Mouse (Mus musculus) testis, adult 2 months (tissue): ENCODE results near the gene Tbc1d19. TPM values are rescaled to one million over a fixed set of nuclear protein-coding genes. Genes with fewer than 3 reads are reported as not detected.

Experiments used
- H3K27ac ChIP-seq: fragments of 200-500 bp; 2 replicates; pipeline ENCODE4 v1.5.1; 2012; ENCODE audit warnings: low read depth, low read length; ENCODE audit not compliant: control insufficient read depth, insufficient read depth
- H3K27me3 ChIP-seq: fragments of 200-500 bp; 2 replicates; pipeline ENCODE4 v1.6.1; 2012; ENCODE audit warnings: mild to moderate bottlenecking, low read length, moderate library complexity; ENCODE audit not compliant: control insufficient read depth, insufficient read depth
- H3K36me3 ChIP-seq: fragments of 200-500 bp; 2 replicates; pipeline ENCODE4 v1.6.1; 2012; ENCODE audit warnings: mild to moderate bottlenecking, low read length; ENCODE audit not compliant: control insufficient read depth, insufficient read depth
- H3K4me1 ChIP-seq: fragments of 200-500 bp; 2 replicates; pipeline ENCODE4 v1.6.1; 2012; ENCODE audit warnings: low read length; ENCODE audit not compliant: control insufficient read depth, insufficient read depth
- H3K4me3 ChIP-seq: fragments of 200-500 bp; 2 replicates; pipeline ENCODE4 v1.5.1; 2012; ENCODE audit warnings: low read depth, mild to moderate bottlenecking, low read length, moderate library complexity, mixed read lengths; ENCODE audit not compliant: control insufficient read depth
- CTCF ChIP-seq: fragments of 200-500 bp; IDR thresholded peaks from 2 replicates; pipeline ENCODE4 v1.5.1; 2012; ENCODE audit warnings: low read depth, mild to moderate bottlenecking, inconsistent platforms, low read length, moderate library complexity; ENCODE audit not compliant: control insufficient read depth, insufficient read depth, insufficient replicate concordance
- POLR2A ChIP-seq: fragments of 200-500 bp; IDR thresholded peaks from 2 replicates; pipeline ENCODE4 v1.6.1; 2012; ENCODE audit warnings: low read depth, mild to moderate bottlenecking, inconsistent platforms, low read length, moderate library complexity; ENCODE audit not compliant: control insufficient read depth
- polyA plus RNA-seq: library from polyadenylated mRNA; depleted of rRNA; stranded (reverse); fragments of >200 nt; gene quantifications from 2 replicates; pipeline ENCODE4 v1.2.3, GENCODE M21; 2012; rRNA removed

The Tbc1d19 gene
- polyA plus RNA-seq, 1 experiment = 21.7 TPM

DNA sequence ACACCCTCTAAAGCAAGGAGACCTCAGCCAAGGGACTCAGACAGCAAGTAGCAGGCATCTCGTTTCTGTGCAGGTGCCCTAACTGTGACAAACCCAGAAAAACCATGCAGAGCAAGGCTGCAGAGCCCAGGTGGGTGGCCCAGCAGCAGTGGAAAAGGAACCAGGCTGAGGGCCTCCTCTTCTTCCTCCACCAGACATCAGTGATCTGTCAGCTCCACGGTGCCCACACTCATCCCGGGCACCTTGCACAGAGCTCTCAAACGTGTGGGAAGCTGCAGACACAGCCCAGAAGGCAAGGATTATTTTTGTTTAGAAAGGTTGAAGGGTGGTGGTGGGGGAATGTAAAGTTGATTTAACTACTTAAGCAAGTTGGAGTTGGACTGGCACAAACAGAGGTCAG, 132.9 kb downstream of the Tbc1d19 start:
- Histone ChIP-seq H3K4me3 (no peak overlapping the region), H3K27me3 (no peaks in the 10 kb centered on the region), H3K4me1 (no peaks in the 10 kb centered on the region), H3K36me3 (no peaks in the 10 kb centered on the region), H3K27ac (no peak overlapping the region)
- no peak for TF ChIP-seq CTCF
- no peak for TF ChIP-seq POLR2A

DNA sequence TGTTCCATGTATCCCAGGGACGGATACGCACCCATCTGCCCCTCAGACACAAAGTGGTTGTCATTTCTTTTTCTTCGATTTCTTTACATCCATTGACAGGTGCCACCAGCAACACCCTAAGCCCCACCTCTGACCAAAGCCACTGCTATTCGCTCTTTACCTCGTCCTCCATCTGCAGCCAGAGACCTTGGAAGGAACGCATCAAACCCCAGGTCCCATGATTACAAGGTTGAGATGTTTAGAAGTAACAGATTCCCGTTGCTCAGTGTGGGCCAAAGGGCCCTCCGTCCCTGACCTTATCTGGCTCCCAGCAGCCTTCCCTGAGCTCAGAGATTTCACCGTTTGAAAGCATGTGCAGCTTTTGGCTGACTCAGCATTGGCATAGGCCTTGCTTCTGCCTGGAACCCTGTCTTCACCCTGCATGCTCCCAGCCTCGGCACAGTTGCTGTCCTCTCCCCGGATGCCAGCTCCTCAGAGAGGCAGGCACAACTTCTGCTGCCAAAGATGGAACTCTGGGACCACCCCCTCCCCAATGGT, 134.0 kb downstream of the Tbc1d19 start:
- Histone ChIP-seq H3K27me3 (no peaks in the 10 kb centered on the region), H3K4me1 (peaks cover 1% of the 10 kb centered on the region), H3K4me3 (no peak overlapping the region), H3K36me3 (no peaks in the 10 kb centered on the region), H3K27ac (no peak overlapping the region)
- no peak for TF ChIP-seq POLR2A
- no peak for TF ChIP-seq CTCF

DNA sequence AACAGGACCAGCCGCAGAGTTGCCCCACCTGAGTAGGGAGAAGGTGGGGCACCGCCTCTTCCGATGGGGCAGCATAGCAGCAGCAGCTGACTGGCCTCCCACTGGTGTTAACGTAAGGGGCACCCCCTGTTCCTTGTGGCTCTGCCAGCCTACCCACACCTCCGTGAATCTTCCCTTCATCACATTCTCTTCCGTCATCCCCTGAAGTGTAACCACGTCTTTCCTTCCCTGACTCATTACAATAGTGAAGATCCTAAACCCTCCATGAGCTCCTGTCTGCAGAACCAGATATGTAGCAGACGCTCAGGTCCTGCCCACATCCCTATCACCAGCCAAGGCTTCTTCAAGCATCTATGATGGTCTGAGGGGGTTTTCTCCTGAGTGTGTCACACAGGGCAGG, 137.3 kb downstream of the Tbc1d19 start:
- Histone ChIP-seq H3K4me1 (peaks cover 5% of the 10 kb centered on the region), H3K36me3 (no peaks in the 10 kb centered on the region), H3K27me3 (no peaks in the 10 kb centered on the region), H3K27ac (no peak overlapping the region), H3K4me3 (no peak overlapping the region)
- TF ChIP-seq CTCF = no peak
- TF ChIP-seq POLR2A = no peak

DNA sequence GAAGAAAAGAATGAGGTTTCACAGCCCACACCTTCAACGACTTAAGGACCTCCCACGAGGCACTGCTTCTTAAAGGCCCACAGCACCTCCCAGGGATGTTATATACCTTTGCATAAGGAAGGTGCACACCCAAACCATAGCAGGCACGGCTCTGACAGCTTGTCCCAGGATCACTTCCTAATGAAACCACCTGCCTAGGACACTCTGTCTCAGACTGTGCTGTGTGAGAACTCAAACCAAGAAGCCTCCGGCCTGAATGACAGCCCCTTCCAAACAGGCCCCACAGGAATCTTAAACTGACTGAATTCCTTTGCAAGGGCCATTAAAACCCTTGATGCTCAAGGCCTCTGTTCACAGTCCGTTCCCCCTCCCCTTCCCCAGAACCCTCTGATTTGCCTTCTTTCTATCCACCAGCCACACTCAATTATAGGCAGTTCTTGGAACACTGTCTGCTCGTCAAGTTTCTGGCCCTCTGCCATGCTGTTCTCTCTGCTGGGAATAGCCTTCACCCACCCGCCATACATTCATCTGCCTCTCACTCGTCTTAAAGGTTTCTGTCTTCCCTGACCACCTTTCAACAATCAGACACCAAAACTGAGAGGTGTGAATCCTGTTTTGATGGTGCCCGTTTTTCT, 138.3 kb downstream of the Tbc1d19 start:
- Histone ChIP-seq H3K4me3 (no peak overlapping the region), H3K36me3 (no peaks in the 10 kb centered on the region), H3K4me1 (peaks cover 5% of the 10 kb centered on the region), H3K27ac (no peak overlapping the region), H3K27me3 (no peaks in the 10 kb centered on the region)
- TF ChIP-seq POLR2A (no peak), CTCF (no peak)

DNA sequence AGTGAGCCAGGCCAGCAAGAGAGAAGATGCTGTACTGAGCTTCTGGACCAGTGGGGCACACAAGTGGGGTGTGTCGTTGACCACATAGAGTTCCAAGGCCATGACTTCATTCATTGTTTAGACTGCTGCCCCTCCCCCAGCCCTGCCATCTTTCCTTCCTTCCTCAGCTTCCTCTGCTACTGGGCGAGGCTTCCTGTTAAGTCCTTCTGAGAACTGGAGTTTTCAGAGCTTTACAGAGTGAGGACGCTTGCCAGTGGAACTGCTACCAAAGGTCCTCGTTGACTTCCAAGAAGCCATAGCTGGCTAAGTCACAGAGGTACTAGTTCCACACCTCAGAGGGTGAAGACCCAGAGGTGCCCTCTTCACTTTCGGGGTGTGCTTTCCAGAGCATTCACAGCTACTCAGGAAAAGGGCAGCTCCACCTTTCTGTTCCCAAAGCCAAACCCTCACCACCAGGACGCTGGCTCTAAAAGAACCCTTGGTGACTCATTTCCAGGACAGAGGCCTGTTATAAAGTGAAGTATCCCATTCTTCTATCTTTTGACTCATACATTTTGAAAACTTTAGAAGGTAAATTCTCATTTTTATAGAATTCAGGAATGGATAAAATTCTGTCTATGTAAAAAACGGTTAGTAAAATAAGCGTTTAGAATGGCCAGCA, 139.3 kb downstream of the Tbc1d19 start:
- H3K4me3 ChIP-seq = no peak overlapping the region
- H3K27ac ChIP-seq = no peak overlapping the region; the same call in 1 of the 2 replicates
- TF ChIP-seq CTCF = no peak
- no peak for TF ChIP-seq POLR2A
- peaks cover 5% of the 10 kb centered on the region for H3K4me1 ChIP-seq
- H3K36me3 ChIP-seq = no peaks in the 10 kb centered on the region
- H3K27me3 ChIP-seq = no peaks in the 10 kb centered on the region

DNA sequence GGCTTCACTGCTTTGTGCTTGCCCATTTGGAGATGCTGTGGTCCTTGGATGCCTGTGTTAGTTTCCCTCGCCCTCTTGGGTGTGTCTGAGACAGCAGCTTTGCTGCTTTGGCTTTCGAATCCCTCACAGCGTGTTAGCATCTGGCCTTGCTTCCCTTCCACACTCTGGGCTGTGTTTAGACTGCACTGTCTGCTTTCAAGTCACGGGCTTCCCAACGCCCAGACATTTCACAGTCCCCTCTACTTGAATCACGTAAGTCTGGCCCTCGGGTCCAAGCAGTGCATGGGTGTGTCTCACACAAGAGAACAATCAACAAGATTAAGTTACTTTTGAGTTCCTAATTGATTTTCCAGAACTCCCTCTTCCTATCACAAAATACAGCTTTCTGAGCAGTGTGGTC, 140.8 kb downstream of the Tbc1d19 start:
- peaks cover 5% of the 10 kb centered on the region for H3K4me1 ChIP-seq
- H3K27me3 ChIP-seq = no peaks in the 10 kb centered on the region
- TF ChIP-seq CTCF = no peak
- no peak for TF ChIP-seq POLR2A
- H3K36me3 ChIP-seq = no peaks in the 10 kb centered on the region
- H3K4me3 ChIP-seq = no peak overlapping the region
- H3K27ac ChIP-seq = no peak overlapping the region

DNA sequence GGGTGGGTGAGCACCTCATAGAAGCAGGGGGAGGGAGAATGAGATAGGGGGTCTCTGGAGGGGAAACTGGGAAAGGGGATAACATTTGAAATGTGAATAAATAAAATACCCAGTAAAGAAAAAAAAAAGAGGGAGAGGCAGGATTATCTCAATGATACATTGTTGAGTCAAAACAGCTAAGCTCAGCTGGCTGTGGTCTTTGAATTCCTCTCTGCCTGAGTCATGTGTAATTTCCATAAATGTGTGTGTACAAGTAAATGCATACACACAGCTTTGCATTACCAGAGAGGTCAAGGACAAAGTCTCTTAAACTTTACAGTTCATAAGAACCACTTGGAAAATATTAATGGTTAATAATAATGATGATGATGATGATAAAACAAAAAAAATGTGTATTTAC, 143.8 kb downstream of the Tbc1d19 start:
- Histone ChIP-seq H3K36me3 (no peaks in the 10 kb centered on the region), H3K4me1 (peaks cover 5% of the 10 kb centered on the region), H3K4me3 (no peak overlapping the region), H3K27me3 (no peaks in the 10 kb centered on the region), H3K27ac (no peak overlapping the region)
- no peak for TF ChIP-seq POLR2A
- no peak for TF ChIP-seq CTCF

Other genes starting within 250 kb of the Tbc1d19 start
- 0.04 TPM in 2 replicates for gene Cckar, start 101.9 kb upstream of the Tbc1d19 start, polyA plus RNA-seq
- 3.7 and 5.9 TPM in 2 replicates for gene Stim2, start 188.9 kb downstream of the Tbc1d19 start, polyA plus RNA-seq